Mouse (Mus musculus) spleen, adult 2 months (tissue): Measurements from ENCODE around the gene Tgfb2.

ENCODE experiments used
- CTCF ChIP-seq: fragments of 200-500 bp; IDR thresholded peaks from 2 replicates; pipeline ENCODE4 v1.5.1; 2011; ENCODE audit warnings: mild to moderate bottlenecking, inconsistent platforms; ENCODE audit not compliant: insufficient read depth, insufficient read length, insufficient replicate concordance; ENCODE audit errors: extremely low read depth
- POLR2A ChIP-seq: fragments of 200-500 bp; IDR thresholded peaks from 2 replicates; pipeline ENCODE4 v1.6.1; 2011; ENCODE audit warnings: low read depth, low read length, inconsistent platforms

DNA sequence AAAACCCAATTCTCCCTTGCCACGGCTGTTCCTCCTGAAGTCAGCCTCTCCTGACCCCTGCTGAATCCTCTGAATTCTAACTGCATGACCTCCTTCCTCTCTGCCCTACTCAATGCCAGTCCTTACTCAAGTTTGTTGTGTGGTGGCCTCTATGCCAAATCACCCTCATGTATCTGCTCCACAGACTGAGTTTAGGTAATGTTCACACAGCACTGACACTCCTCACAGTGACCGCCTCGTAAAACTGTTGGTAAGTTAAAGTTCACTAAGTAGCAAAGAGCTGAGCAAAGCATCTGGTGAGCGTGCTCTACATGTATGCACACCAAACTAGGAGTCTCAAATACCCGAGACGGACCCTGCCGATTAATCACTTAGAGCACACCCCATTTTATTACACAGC is 20.3 kb upstream of the Tgfb2 start:
- TF ChIP-seq CTCF (no peak), POLR2A (no peak)
